Mouse (Mus musculus): ENCODE measurements around the gene Hsd17b2. TPM values are rescaled to one million over a fixed set of nuclear protein-coding genes. Genes with fewer than 3 reads are reported as not detected.

Gene Hsd17b2
- total and polyA plus RNA-seq, 3 experiments: not detected

GRCm38 (mm10) chr8:117792616-117793144, 91.0 kb downstream of the Hsd17b2 start:
- H3K4me3 ChIP-seq: no peak overlapping the region
- H3K27me3 ChIP-seq (ENCODE audit: control insufficient read depth, insufficient read depth, low read length): no peaks in the 10 kb centered on the region
- H3K4me1 ChIP-seq (ENCODE audit: control insufficient read depth, insufficient read depth, low read length): no peaks in the 10 kb centered on the region
- H3K36me3 ChIP-seq (ENCODE audit: control insufficient read depth, insufficient read depth, low read length): no peaks in the 10 kb centered on the region
- TF ChIP-seq POLR2A (IDR thresholded peaks at IDR 0.05; ENCODE audit: insufficient read depth, low read depth, low read length): no peak
- TF ChIP-seq EP300 (IDR thresholded peaks at IDR 0.05; ENCODE audit: insufficient read depth, low read depth, low read length): no peak
- no peak for TF ChIP-seq CTCF (IDR thresholded peaks at IDR 0.05)
- no peak overlapping the region for H3K27ac ChIP-seq
- no peak overlapping the region for H3K9ac ChIP-seq (ENCODE audit: low read depth, low read length)
- 78% methylated on average over 19 of the region's 19 CpGs for WGBS
- intact Hi-C loops (cut with DNase I): no loop called here
- no peaks in the 10 kb centered on the region for H3K79me2 ChIP-seq (replicated peaks; ENCODE audit: control insufficient read depth, insufficient read depth, low read length)
- no peak for DNase-seq

GRCm38 (mm10) chr8:117794581-117794980, 92.9 kb downstream of the Hsd17b2 start:
- no peak for DNase-seq
- WGBS: 95% methylated on average over 10 of the region's 10 CpGs
- no peaks in the 10 kb centered on the region for H3K36me3 ChIP-seq (ENCODE audit: control insufficient read depth, insufficient read depth, low read length)
- H3K9ac ChIP-seq (ENCODE audit: low read depth, low read length): no peak overlapping the region
- H3K4me3 ChIP-seq: no peak overlapping the region
- intact Hi-C loops (cut with DNase I): no loop called here
- no peak overlapping the region for H3K27ac ChIP-seq
- TF ChIP-seq CTCF (IDR thresholded peaks at IDR 0.05) (no peak), POLR2A (IDR thresholded peaks at IDR 0.05; ENCODE audit: insufficient read depth, low read depth, low read length) (no peak), EP300 (IDR thresholded peaks at IDR 0.05; ENCODE audit: insufficient read depth, low read depth, low read length) (no peak)
- H3K79me2 ChIP-seq (replicated peaks; ENCODE audit: control insufficient read depth, insufficient read depth, low read length): no peaks in the 10 kb centered on the region
- H3K27me3 ChIP-seq (ENCODE audit: control insufficient read depth, insufficient read depth, low read length): no peaks in the 10 kb centered on the region
- H3K4me1 ChIP-seq (ENCODE audit: control insufficient read depth, insufficient read depth, low read length): no peaks in the 10 kb centered on the region

GRCm38 (mm10) chr8:117796464-117796863, 94.8 kb downstream of the Hsd17b2 start:
- 93% methylated on average over 15 of the region's 15 CpGs for WGBS
- DNase-seq: no peak
- H3K36me3 ChIP-seq (ENCODE audit: control insufficient read depth, insufficient read depth, low read length): 0 out of 2 replicates have a peak, but pooled peaks cover 2% of the 10 kb centered on the region
- H3K4me1 ChIP-seq (ENCODE audit: control insufficient read depth, insufficient read depth, low read length): no peaks in the 10 kb centered on the region; the same call in 1 of the 2 replicates
- H3K79me2 ChIP-seq (replicated peaks; ENCODE audit: control insufficient read depth, insufficient read depth, low read length): peaks cover 3% of the 10 kb centered on the region
- intact Hi-C loops (cut with DNase I): no loop called here
- no peaks in the 10 kb centered on the region for H3K27me3 ChIP-seq (ENCODE audit: control insufficient read depth, insufficient read depth, low read length)
- H3K9ac ChIP-seq (ENCODE audit: low read depth, low read length): no peak overlapping the region
- no peak overlapping the region for H3K27ac ChIP-seq
- TF ChIP-seq POLR2A (IDR thresholded peaks at IDR 0.05; ENCODE audit: insufficient read depth, low read depth, low read length): no peak
- TF ChIP-seq CTCF (IDR thresholded peaks at IDR 0.05): no peak
- TF ChIP-seq EP300 (IDR thresholded peaks at IDR 0.05; ENCODE audit: insufficient read depth, low read depth, low read length): no peak
- H3K4me3 ChIP-seq: no peak overlapping the region

- 94% methylated on average over 2 of the region's 2 CpGs for WGBS
- Histone ChIP-seq H3K4me3 (no peak overlapping the region), H3K9ac (ENCODE audit: low read depth, low read length) (no peak overlapping the region), H3K4me1 (ENCODE audit: control insufficient read depth, insufficient read depth, low read length) (peaks cover 1% of the 10 kb centered on the region), H3K27me3 (ENCODE audit: control insufficient read depth, insufficient read depth, low read length) (no peaks in the 10 kb centered on the region), H3K36me3 (ENCODE audit: control insufficient read depth, insufficient read depth, low read length) (0 out of 2 replicates have a peak, but pooled peaks cover 2% of the 10 kb centered on the region), H3K27ac (no peak overlapping the region), H3K79me2 (replicated peaks; ENCODE audit: control insufficient read depth, insufficient read depth, low read length) (peaks cover 3% of the 10 kb centered on the region)
- no peak for TF ChIP-seq CTCF (IDR thresholded peaks at IDR 0.05)
- no peak for TF ChIP-seq POLR2A (IDR thresholded peaks at IDR 0.05; ENCODE audit: insufficient read depth, low read depth, low read length)
- TF ChIP-seq EP300 (IDR thresholded peaks at IDR 0.05; ENCODE audit: insufficient read depth, low read depth, low read length): no peak
- intact Hi-C loops (cut with DNase I): no loop called here
- no peak for DNase-seq
Measured at GRCm38 (mm10) chr8:117798066-117798465, 96.4 kb downstream of the Hsd17b2 start.

GRCm38 (mm10) chr8:117801443-117802298, 100.0 kb downstream of the Hsd17b2 start, which contains the start of gene Mphosph6:
Gene Mphosph6 (minus strand): TSS chr8:117801943.
- under 1% methylated on average over 65 of the region's 65 CpGs for WGBS
- H3K27ac ChIP-seq: peak within 1 kb of the TSS; percentile 86
- H3K4me1 ChIP-seq (ENCODE audit: control insufficient read depth, insufficient read depth, low read length): peaks cover 1% of the 10 kb centered on the region
- H3K36me3 ChIP-seq (ENCODE audit: control insufficient read depth, insufficient read depth, low read length): 0 out of 2 replicates have a peak, but pooled peaks cover 2% of the 10 kb centered on the region
- peaks cover 3% of the 10 kb centered on the region for H3K79me2 ChIP-seq (replicated peaks; ENCODE audit: control insufficient read depth, insufficient read depth, low read length)
- intact Hi-C loops (cut with DNase I): loop anchor here (10.0 kb wide), 1 partner anchor 1543 kb away; the partner anchor contains the start of gene Hsbp1
- peak within 1 kb of the TSS; percentile 65 for H3K4me3 ChIP-seq
- H3K27me3 ChIP-seq (ENCODE audit: control insufficient read depth, insufficient read depth, low read length): no peaks in the 10 kb centered on the region
- TF ChIP-seq CTCF (IDR thresholded peaks at IDR 0.05) (peak; percentile 30; the same call in 1 of the 2 replicates), POLR2A (IDR thresholded peaks at IDR 0.05; ENCODE audit: insufficient read depth, low read depth, low read length) (peak; percentile 92), EP300 (IDR thresholded peaks at IDR 0.05; ENCODE audit: insufficient read depth, low read depth, low read length) (0 out of 2 replicates have a peak, but pooled peaks have one; percentile 22)
- peak within 1 kb of the TSS; percentile 89 for H3K9ac ChIP-seq (ENCODE audit: low read depth, low read length)
- peak; percentile 96 to 97 for DNase-seq
